Mouse (Mus musculus): ENCODE results near the gene Glb1l. TPM values are rescaled to one million over a fixed set of nuclear protein-coding genes. Genes with fewer than 3 reads are reported as not detected.

The Glb1l gene
- polyA plus RNA-seq, 1 experiment: 15.4 TPM

DNA sequence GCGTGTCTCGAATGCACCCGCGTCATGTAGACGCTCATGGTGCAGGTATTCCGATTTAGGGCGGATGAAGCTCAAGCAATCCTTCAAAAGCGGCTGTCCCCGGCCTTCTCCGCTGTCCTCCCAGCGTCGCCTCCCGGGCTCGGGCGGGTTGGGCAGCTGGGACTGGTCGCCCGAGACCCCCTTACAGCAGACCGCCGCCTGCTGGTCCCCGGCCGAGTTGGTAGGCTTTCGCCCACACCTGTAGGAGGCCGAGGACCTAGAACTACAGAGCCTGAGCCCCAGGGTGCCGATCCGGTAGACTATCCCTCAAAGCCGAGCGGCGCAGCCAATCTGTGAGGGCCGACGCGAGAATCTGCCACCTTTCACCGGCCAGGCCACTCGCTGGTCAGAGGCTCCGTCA is 8.9 kb upstream of the Glb1l start, which contains the start of gene Tuba4a:
Gene Tuba4a, minus strand, starts transcription at position 335 of the 400 bp plus-strand sequence.
- TF ChIP-seq CTCF (IDR thresholded peaks at IDR 0.05; ENCODE audit: insufficient read depth, low read length) (no peak), POLR2A (IDR thresholded peaks at IDR 0.05; ENCODE audit: borderline replicate concordance, extremely low read depth, low read depth, low read length) (no peak)
- H3K4me1 ChIP-seq (ENCODE audit: control insufficient read depth, insufficient read depth, low read length): peaks cover 4% of the 10 kb centered on the region; the same call in 1 of the 2 replicates
- H3K4me3 ChIP-seq (replicated peaks; ENCODE audit: extremely low read depth, low read depth, low read length): peak within 1 kb of the TSS; percentile 72
- 1% methylated on average over 34 of the region's 34 CpGs for WGBS
- DNase-seq: no peak

DNA sequence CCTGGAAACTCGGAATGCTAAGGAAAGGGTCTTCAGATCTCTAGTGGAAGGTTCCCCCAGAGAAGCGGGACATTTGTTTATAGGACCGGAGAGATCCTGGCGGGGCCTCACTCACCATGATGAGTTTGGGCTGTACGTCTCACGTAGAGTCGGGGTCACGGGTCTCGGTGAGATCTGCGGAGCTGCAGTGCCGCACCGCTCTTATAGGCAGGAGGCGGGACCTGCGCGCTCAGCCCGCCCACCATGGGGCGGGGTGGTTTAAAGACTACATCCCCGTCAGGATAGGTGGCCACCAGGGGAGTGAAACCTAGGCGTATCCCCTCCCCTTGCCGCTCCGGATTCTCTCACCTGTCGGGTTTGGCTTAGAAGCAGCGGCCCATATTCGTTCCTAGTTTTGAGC is 8.5 kb upstream of the Glb1l start:
- WGBS: under 1% methylated on average over 24 of the region's 24 CpGs
- Histone ChIP-seq H3K4me3 (replicated peaks; ENCODE audit: extremely low read depth, low read depth, low read length) (peak overlapping the region; percentile 72), H3K4me1 (ENCODE audit: control insufficient read depth, insufficient read depth, low read length) (peaks cover 4% of the 10 kb centered on the region; the same call in 1 of the 2 replicates)
- TF ChIP-seq CTCF (IDR thresholded peaks at IDR 0.05; ENCODE audit: insufficient read depth, low read length): no peak
- peak; percentile 99 for TF ChIP-seq POLR2A (IDR thresholded peaks at IDR 0.05; ENCODE audit: borderline replicate concordance, extremely low read depth, low read depth, low read length)
- DNase-seq: peak; percentile 93

DNA sequence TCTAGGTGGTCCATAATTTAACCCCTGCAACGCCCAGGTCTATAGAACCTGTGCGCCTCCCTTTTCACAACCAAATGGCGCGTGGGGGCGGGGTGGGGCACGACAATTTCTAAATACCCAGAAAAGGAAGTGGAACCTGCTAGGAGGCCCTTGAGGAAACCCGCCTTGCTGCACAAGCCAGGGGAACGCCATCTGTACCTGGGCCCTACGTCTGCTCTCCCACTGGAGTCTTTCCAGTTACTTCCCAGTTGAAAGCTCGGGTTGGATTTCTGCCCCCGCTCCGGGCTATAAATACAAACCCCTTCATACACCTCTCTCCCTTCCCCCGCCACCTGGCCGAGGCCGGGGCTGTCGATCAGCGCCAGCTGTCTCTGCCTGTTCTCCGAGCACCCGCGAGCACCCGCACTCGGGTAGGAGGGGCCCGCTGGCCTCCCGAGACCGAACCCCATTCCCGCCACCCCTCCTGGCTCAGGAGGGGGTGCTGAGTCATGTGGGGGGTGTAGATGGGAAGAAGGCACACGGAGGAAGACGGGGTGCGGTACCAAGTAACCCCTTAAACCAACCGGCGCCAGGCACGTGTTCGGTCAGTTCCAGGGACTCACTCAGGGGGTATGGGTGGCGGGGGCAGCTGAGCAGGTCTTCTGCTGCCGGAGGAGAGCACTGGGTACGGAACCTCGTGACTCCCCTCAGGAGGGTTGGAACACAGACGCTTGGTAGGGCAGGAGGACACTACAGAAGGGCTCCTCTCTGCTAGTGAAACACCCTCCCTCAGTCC is 7.8 kb upstream of the Glb1l start:
- peak; percentile 49 for DNase-seq

GRCm38 (mm10) chr1:75217893-75218226 is 7.2 kb upstream of the Glb1l start:
- WGBS: 1% methylated on average over 6 of the region's 6 CpGs
- Histone ChIP-seq H3K4me3 (replicated peaks; ENCODE audit: extremely low read depth, low read depth, low read length) (peak overlapping the region; percentile 69), H3K4me1 (ENCODE audit: control insufficient read depth, insufficient read depth, low read length) (peaks cover 4% of the 10 kb centered on the region; the same call in 1 of the 2 replicates)
- no peak for DNase-seq
- no peak for TF ChIP-seq CTCF (IDR thresholded peaks at IDR 0.05; ENCODE audit: insufficient read depth, low read length)
- TF ChIP-seq POLR2A (IDR thresholded peaks at IDR 0.05; ENCODE audit: borderline replicate concordance, extremely low read depth, low read depth, low read length): no peak

More for the DNA sequence above, 7.8 kb upstream of the Glb1l start:
- Histone ChIP-seq H3K4me1 (ENCODE audit: control insufficient read depth, insufficient read depth, low read length) (peaks cover 4% of the 10 kb centered on the region; the same call in 1 of the 2 replicates), H3K4me3 (replicated peaks; ENCODE audit: extremely low read depth, low read depth, low read length) (peak overlapping the region; percentile 69)
- TF ChIP-seq CTCF (IDR thresholded peaks at IDR 0.05; ENCODE audit: insufficient read depth, low read length): no peak
- TF ChIP-seq POLR2A (IDR thresholded peaks at IDR 0.05; ENCODE audit: borderline replicate concordance, extremely low read depth, low read depth, low read length): no peak; the same call in 1 of the 2 replicates
- WGBS: 2% methylated on average over 38 of the region's 38 CpGs

- no peak for TF ChIP-seq CTCF (IDR thresholded peaks at IDR 0.05; ENCODE audit: insufficient read depth, low read length)
- no peak for TF ChIP-seq POLR2A (IDR thresholded peaks at IDR 0.05; ENCODE audit: borderline replicate concordance, extremely low read depth, low read depth, low read length)
- Histone ChIP-seq H3K4me1 (ENCODE audit: control insufficient read depth, insufficient read depth, low read length) (peaks cover 4% of the 10 kb centered on the region; the same call in 1 of the 2 replicates), H3K4me3 (replicated peaks; ENCODE audit: extremely low read depth, low read depth, low read length) (no peak overlapping the region)
- WGBS: 61% methylated on average over 13 of the region's 13 CpGs
- no peak for DNase-seq
Measured at GRCm38 (mm10) chr1:75216797-75217585, 6.4 kb upstream of the Glb1l start.

GRCm38 (mm10) chr1:75215785-75216184 is 5.2 kb upstream of the Glb1l start:
- 88% methylated on average over 9 of the region's 9 CpGs for WGBS

GRCm38 (mm10) chr1:75214886-75215285 is 4.3 kb upstream of the Glb1l start:
- Histone ChIP-seq H3K4me3 (replicated peaks; ENCODE audit: extremely low read depth, low read depth, low read length) (no peak overlapping the region), H3K4me1 (ENCODE audit: control insufficient read depth, insufficient read depth, low read length) (peaks cover 15% of the 10 kb centered on the region)
- no peak for TF ChIP-seq CTCF (IDR thresholded peaks at IDR 0.05; ENCODE audit: insufficient read depth, low read length)
- TF ChIP-seq POLR2A (IDR thresholded peaks at IDR 0.05; ENCODE audit: borderline replicate concordance, extremely low read depth, low read depth, low read length): no peak
- WGBS: 52% methylated on average over 5 of the region's 5 CpGs
- no peak for DNase-seq

More at GRCm38 (mm10) chr1:75215785-75216184, 5.2 kb upstream of the Glb1l start:
- no peak for DNase-seq
- Histone ChIP-seq H3K4me3 (replicated peaks; ENCODE audit: extremely low read depth, low read depth, low read length) (no peak overlapping the region), H3K4me1 (ENCODE audit: control insufficient read depth, insufficient read depth, low read length) (peaks cover 11% of the 10 kb centered on the region)
- no peak for TF ChIP-seq CTCF (IDR thresholded peaks at IDR 0.05; ENCODE audit: insufficient read depth, low read length)
- TF ChIP-seq POLR2A (IDR thresholded peaks at IDR 0.05; ENCODE audit: borderline replicate concordance, extremely low read depth, low read depth, low read length): peak; percentile 20; the same call in 1 of the 2 replicates

DNA sequence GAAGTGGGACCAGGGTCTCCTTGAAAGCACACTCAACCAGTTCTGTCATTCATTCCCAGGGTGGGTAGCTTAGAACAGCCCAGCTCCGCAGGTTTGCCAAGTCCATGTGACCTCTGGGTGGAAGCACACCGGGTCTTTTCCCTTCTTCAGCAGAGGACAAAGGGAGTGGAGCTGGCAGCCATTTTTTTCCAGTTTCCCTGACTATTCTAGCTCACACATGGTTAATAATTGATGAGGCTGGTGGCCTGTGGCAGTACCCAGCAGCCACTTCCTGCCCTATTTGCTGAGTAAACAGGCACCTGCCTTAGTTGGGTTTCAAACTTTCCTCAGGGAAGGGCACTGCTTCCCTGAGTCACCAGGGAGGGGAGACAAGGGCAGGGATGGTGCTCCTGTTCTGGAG is 3.8 kb upstream of the Glb1l start:
- WGBS: 58% methylated on average over 2 of the region's 2 CpGs
- TF ChIP-seq POLR2A (IDR thresholded peaks at IDR 0.05; ENCODE audit: borderline replicate concordance, extremely low read depth, low read depth, low read length): no peak
- TF ChIP-seq CTCF (IDR thresholded peaks at IDR 0.05; ENCODE audit: insufficient read depth, low read length): no peak
- H3K4me3 ChIP-seq (replicated peaks; ENCODE audit: extremely low read depth, low read depth, low read length): no peak overlapping the region
- DNase-seq: no peak
- peaks cover 13% of the 10 kb centered on the region for H3K4me1 ChIP-seq (ENCODE audit: control insufficient read depth, insufficient read depth, low read length)

GRCm38 (mm10) chr1:75213096-75213495 is 2.5 kb upstream of the Glb1l start:
- Histone ChIP-seq H3K4me1 (ENCODE audit: control insufficient read depth, insufficient read depth, low read length) (peaks cover 16% of the 10 kb centered on the region), H3K4me3 (replicated peaks; ENCODE audit: extremely low read depth, low read depth, low read length) (no peak overlapping the region)
- no peak for TF ChIP-seq CTCF (IDR thresholded peaks at IDR 0.05; ENCODE audit: insufficient read depth, low read length)
- no peak for TF ChIP-seq POLR2A (IDR thresholded peaks at IDR 0.05; ENCODE audit: borderline replicate concordance, extremely low read depth, low read depth, low read length)
- 64% methylated on average over 7 of the region's 7 CpGs for WGBS
- no peak for DNase-seq

Measured in lung, adult 2 months (tissue).